Mouse (Mus musculus) cortical plate, adult 2 months (tissue): ENCODE results near the gene Gm18596. TPM values are rescaled to one million over a fixed set of nuclear protein-coding genes. Genes with fewer than 3 reads are reported as not detected.
"Not testable (repeated sequence)": the region's sequence is repeated elsewhere in the genome, so short reads cannot be mapped to it uniquely, and the experiment has no call there.

Source experiments
- H3K27ac ChIP-seq: fragments of 200-500 bp; 2 replicates; pipeline ENCODE4 v1.5.1; 2012; ENCODE audit warnings: low read length, control low read depth, inconsistent platforms; ENCODE audit not compliant: insufficient read depth
- H3K4me1 ChIP-seq: fragments of 200-500 bp; 2 replicates; pipeline ENCODE4 v1.6.1; 2011; ENCODE audit warnings: low read length; ENCODE audit not compliant: control insufficient read depth, insufficient read depth
- H3K4me3 ChIP-seq: fragments of 200-500 bp; 2 replicates; pipeline ENCODE4 v1.5.1; 2011; ENCODE audit warnings: mild to moderate bottlenecking, low read length, control low read depth; ENCODE audit not compliant: insufficient read depth
- CTCF ChIP-seq: fragments of 200-500 bp; IDR thresholded peaks from 2 replicates; pipeline ENCODE4 v1.5.1; 2011; ENCODE audit warnings: mild to moderate bottlenecking, control low read depth, low read length; ENCODE audit not compliant: insufficient read depth; ENCODE audit errors: extremely low read depth
- POLR2A ChIP-seq: fragments of 200-500 bp; IDR thresholded peaks from 2 replicates; pipeline ENCODE4 v1.6.1; 2011; ENCODE audit warnings: mild to moderate bottlenecking, low read length, control low read depth; ENCODE audit not compliant: insufficient read depth; ENCODE audit errors: extremely low read depth
- polyA plus RNA-seq: library from polyadenylated mRNA; depleted of rRNA; stranded (reverse); fragments of >200 nt; gene quantifications from 2 replicates; pipeline ENCODE4 v1.2.3, GENCODE M21; 2012; rRNA removed

Gm18596 gene
- polyA plus RNA-seq: not detected in 2 replicates

GRCm38 (mm10) chr10:77741924-77742688 is at the start of gene Gm18596:
Gm18596 (minus strand) TSS chr10:77742638.
- not testable (repeated sequence) for H3K4me3 ChIP-seq, H3K27ac ChIP-seq, H3K4me1 ChIP-seq

DNA sequence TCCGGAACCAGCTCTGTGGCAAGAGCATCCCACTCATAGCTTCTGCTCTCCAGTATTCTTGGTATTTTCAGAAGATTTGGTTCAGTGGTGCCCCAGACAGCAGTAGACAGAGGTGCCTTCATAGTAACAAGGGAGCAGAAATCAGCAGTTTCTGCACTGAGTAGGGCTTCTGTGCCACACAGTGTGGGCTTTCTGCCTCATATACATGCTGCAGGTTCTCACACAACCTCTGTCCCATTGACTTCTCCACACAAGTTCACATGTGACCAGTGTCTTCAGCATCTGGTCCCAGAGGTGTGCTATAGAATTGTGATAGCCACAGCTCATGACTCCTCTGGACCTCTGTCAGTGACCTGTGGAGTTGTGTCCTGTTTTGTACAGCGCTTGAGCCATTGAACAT is 46.2 kb upstream of the Gm18596 start:
- TF ChIP-seq CTCF (no peak), POLR2A (no peak)
- no peaks in the 10 kb centered on the region for H3K4me1 ChIP-seq
- no peak overlapping the region for H3K4me3 ChIP-seq
- no peak overlapping the region for H3K27ac ChIP-seq

- not testable (repeated sequence) for H3K4me1 ChIP-seq, H3K4me3 ChIP-seq, H3K27ac ChIP-seq
These were observed 45.4 kb upstream of the Gm18596 start, which contains the start of gene Gm7137 for GRCm38 (mm10) chr10:77787876-77788275. Gm7137 (minus strand) TSS chr10:77788200.

- H3K4me1 ChIP-seq, H3K4me3 ChIP-seq, H3K27ac ChIP-seq: not testable (repeated sequence)
These were observed 41.0 kb upstream of the Gm18596 start for GRCm38 (mm10) chr10:77783396-77783795.

DNA sequence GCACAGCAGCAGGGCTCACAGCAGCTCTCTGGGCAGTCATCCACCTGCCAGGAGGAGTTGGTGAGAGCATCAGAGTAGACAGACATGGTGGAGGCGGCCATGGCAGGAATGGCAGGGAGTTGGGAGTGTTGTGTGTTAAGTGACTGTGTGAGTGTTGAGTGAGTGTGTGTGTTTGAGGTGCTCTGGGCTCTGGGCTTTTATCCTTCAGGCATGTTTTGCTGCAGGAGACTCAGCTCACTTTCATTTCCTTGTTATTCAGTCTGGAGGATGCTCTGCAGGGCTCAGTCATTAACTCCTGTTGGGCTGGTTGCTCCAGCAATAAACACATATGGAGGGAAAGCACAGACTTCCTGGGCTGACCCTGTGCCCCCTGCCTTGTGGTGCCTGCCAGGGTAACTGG is 40.0 kb upstream of the Gm18596 start, which contains the start of gene Gm3250:
TSS of gene Gm3250 (minus strand) at position 101 of the 400 bp plus-strand sequence.
- not testable (repeated sequence) for H3K4me1 ChIP-seq, H3K27ac ChIP-seq, H3K4me3 ChIP-seq

DNA sequence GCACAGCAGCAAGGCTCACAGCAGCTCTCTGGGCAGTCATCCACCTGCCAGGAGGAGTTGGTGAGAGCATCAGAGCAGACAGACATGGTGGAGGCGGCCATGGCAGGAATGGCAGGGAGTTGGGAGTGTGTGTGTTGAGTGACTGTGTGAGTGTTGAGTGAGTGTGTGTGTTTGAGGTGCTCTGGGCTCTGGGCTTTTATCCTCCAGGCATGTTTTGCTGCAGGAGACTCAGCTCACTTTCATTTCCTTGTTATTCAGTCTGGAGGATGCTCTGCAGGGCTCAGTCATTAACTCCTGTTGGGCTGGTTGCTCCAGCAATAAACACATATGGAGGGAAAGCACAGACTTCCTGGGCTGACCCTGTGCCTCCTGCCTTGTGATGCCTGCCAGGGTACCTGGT is 34.4 kb upstream of the Gm18596 start, which contains the start of gene Gm7138:
TSS of gene Gm7138 (minus strand) at position 101 of the 400 bp plus-strand sequence.
- H3K4me1 ChIP-seq, H3K4me3 ChIP-seq, H3K27ac ChIP-seq: not testable (repeated sequence)

- not testable (repeated sequence) for H3K27ac ChIP-seq, H3K4me3 ChIP-seq, H3K4me1 ChIP-seq
These were observed 29.7 kb upstream of the Gm18596 start for GRCm38 (mm10) chr10:77772142-77772541.

DNA sequence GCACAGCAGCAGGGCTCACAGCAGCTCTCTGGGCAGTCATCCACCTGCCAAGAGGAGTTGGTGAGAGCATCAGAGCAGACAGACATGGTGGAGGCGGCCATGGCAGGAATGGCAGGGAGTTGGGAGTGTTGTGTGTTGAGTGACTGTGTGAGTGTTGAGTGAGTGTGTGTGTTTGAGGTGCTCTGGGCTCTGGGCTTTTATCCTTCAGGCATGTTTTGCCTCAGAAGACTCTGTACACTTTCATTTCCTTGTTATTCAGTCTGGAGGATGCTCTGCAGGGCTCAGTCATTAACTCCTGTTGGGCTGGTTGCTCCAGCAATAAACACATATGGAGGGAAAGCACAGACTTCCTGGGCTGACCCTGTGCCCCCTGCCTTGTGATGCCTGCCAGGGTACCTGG is 28.8 kb upstream of the Gm18596 start, which contains the start of gene Gm3238:
TSS of gene Gm3238 (minus strand) at position 101 of the 400 bp plus-strand sequence.
- H3K27ac ChIP-seq, H3K4me1 ChIP-seq, H3K4me3 ChIP-seq: not testable (repeated sequence)

GRCm38 (mm10) chr10:77769727-77770126 is 27.3 kb upstream of the Gm18596 start:
- Histone ChIP-seq H3K4me3 (no peak overlapping the region), H3K27ac (no peak overlapping the region; the same call in 1 of the 2 replicates), H3K4me1 (no peaks in the 10 kb centered on the region)
- TF ChIP-seq POLR2A: no peak
- no peak for TF ChIP-seq CTCF

GRCm38 (mm10) chr10:77759582-77759981 is 17.1 kb upstream of the Gm18596 start, which contains the start of gene Gm3233:
Gm3233 (minus strand) TSS chr10:77759682.
- H3K4me1 ChIP-seq, H3K4me3 ChIP-seq, H3K27ac ChIP-seq: not testable (repeated sequence)

- H3K27ac ChIP-seq: no peak overlapping the region
- no peak overlapping the region for H3K4me3 ChIP-seq
- no peaks in the 10 kb centered on the region for H3K4me1 ChIP-seq
- TF ChIP-seq CTCF (no peak), POLR2A (no peak)
These were observed 11.0 kb upstream of the Gm18596 start for GRCm38 (mm10) chr10:77753448-77753847.

GRCm38 (mm10) chr10:77752312-77752711 is 9.9 kb upstream of the Gm18596 start:
- H3K4me3 ChIP-seq, H3K27ac ChIP-seq, H3K4me1 ChIP-seq: not testable (repeated sequence)

DNA sequence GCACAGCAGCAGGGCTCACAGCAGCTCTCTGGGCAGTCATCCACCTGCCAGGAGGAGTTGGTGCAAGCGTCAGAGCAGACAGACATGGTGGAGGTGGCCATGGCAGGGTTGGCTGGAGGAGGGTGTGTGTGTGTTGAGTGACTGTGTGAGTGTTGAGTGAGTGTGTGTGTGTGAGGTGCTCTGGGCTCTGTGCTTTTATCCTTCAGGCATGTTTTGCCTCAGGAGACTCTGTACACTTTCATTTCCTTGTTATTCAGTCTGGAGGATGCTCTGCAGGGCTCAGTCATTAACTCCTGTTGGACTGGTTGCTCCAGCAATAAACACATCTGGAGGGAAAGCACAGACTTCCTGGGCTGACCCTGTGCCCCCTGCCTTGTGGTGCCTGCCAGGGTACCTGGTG is 8.8 kb upstream of the Gm18596 start, which contains the start of gene Gm9736:
TSS of gene Gm9736 (minus strand) at position 101 of the 400 bp plus-strand sequence.
- not testable (repeated sequence) for H3K4me1 ChIP-seq, H3K27ac ChIP-seq, H3K4me3 ChIP-seq

GRCm38 (mm10) chr10:77750686-77751085 is 8.2 kb upstream of the Gm18596 start:
- H3K4me1 ChIP-seq, H3K27ac ChIP-seq, H3K4me3 ChIP-seq: not testable (repeated sequence)
